Mouse (Mus musculus): Measurements from ENCODE around the gene Pik3c2a.

The Pik3c2a gene

GRCm38 (mm10) chr7:116298389-116298788 is 144.9 kb downstream of the Pik3c2a start:
- DNase-seq (ENCODE audit: low spot score in 2 of 2): no peak

- DNase-seq (ENCODE audit: low spot score in 2 of 2): no peak
Measured at GRCm38 (mm10) chr7:116294961-116295360, 148.3 kb downstream of the Pik3c2a start.

DNA sequence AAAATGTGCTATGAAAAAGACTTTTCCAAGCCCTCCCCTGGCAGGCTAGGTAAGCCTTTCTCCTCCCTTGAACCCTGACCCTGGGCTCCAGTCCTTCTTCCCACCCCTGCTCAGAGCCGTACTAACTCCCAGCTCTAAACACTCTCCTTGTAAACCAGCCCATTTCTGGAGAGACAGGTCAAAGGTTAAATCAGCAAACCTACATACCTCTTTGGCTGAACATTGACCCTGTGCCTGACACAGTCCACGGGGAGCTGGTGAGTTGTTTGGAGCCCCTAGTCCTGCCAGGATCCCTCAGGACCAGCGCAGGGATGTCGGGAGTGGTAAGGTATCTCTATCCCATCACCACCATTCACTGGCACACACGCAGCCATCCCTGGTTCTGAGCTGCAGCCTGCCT is 150.9 kb downstream of the Pik3c2a start:
- no peak for DNase-seq (ENCODE audit: low spot score in 2 of 2)

GRCm38 (mm10) chr7:116290559-116290958 is 152.7 kb downstream of the Pik3c2a start:
- DNase-seq (ENCODE audit: low spot score in 2 of 2): no peak

GRCm38 (mm10) chr7:116288996-116289395 is 154.3 kb downstream of the Pik3c2a start:
- no peak for DNase-seq (ENCODE audit: low spot score in 2 of 2)

- DNase-seq (ENCODE audit: low spot score in 2 of 2): no peak
Measured at GRCm38 (mm10) chr7:116287959-116288358, 155.3 kb downstream of the Pik3c2a start.

Measured in frontal cortex, postnatal 14 days (tissue).